Mouse (Mus musculus) frontal cortex, postnatal 25 days (tissue): Measurements from ENCODE around the gene Odc1.

Experiments
- DNase-seq, 2 experiments: peaks; one replicate each; pipeline ENCODE4 v3.0.0; 2022; ENCODE audit warnings: low spot score in 2 of 2

Gene Odc1

GRCm38 (mm10) chr12:17588436-17588835 is 43.8 kb downstream of the Odc1 start:
- no peak for DNase-seq

- DNase-seq: no peak
These were observed 44.5 kb downstream of the Odc1 start for GRCm38 (mm10) chr12:17588906-17589612.

GRCm38 (mm10) chr12:17591249-17591648 is 46.7 kb downstream of the Odc1 start:
- DNase-seq: no peak

- no peak for DNase-seq
These were observed 49.4 kb downstream of the Odc1 start for GRCm38 (mm10) chr12:17593956-17594355.

- no peak for DNase-seq
These were observed 50.1 kb downstream of the Odc1 start for GRCm38 (mm10) chr12:17594701-17595100.

GRCm38 (mm10) chr12:17595166-17595565 is 50.6 kb downstream of the Odc1 start:
- DNase-seq: no peak
